Mouse (Mus musculus): Measurements from ENCODE around the gene Atp11c.

Gene Atp11c

GRCm38 (mm10) chrX:60592598-60592997, at the start of gene Atp11c:
Gene Atp11c (minus strand): TSS chrX:60592698.
- DNase-seq, result no peak

DNA sequence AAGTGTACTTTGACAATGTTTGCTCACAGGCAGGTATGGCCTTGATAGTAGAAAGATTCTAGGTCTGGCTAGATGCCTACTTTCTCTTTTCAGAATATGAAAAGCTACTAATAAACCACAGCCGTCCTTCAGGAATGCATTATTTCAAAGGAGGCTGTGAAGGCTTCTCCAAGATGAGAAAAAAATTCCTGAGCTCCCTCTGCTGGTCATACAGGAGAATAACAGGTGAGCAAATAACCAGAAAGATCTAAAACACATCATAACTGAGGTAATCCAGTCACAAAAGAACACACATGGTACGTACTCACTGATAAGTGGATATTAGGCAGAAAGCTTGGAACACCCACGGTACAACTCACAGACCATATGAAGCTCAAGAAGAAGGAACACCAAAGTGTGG, 16.7 kb upstream of the Atp11c start:
- DNase-seq, result no peak

GRCm38 (mm10) chrX:60570539-60570938, 22.0 kb downstream of the Atp11c start:
- no peak for DNase-seq

GRCm38 (mm10) chrX:60569047-60569446, 23.5 kb downstream of the Atp11c start:
- no peak for DNase-seq

DNA sequence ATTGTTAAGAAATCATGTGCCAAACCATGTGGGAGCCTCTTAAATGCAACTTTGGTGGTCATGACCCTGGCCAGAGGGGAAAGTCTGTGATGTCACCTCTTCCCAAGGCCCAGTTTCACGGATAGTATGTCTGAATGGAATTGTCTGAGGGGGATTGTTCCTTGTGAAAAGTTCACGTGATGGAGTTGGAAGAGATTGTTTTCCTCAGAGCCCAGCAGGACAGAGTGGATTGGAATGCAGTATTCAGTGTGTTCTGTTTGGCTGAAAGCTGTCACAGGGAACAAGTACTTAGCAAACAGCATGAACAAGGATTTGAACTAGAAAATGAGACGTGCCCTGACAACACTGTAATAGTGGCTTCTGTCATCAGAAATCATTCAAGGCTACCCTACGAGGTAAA, 37.3 kb downstream of the Atp11c start:
- no peak for DNase-seq

- DNase-seq, result peak; percentile 20
Observed at GRCm38 (mm10) chrX:60547444-60548304, 44.8 kb downstream of the Atp11c start.

- DNase-seq, result no peak
Observed at GRCm38 (mm10) chrX:60547098-60547443, 45.4 kb downstream of the Atp11c start.

DNA sequence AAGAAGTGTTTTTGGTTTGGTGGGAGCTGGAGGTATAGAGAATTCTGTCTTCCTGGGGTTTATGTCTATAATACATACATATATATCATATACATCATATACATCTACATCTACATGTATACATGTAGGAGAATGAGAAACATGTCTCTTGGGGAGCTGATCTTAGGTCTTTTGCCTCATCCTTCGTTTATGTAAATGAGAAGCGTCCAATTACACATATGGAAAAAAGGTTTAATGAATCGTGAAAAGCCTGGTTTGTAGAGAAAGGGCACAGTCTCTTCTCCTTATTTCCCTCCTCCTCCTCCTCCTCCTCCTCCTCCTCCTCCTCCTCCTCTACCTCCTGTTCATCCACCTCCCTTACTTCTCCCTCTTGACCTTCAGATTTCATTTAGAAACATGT, 46.6 kb downstream of the Atp11c start:
- DNase-seq, result no peak

- DNase-seq, result no peak
Observed at GRCm38 (mm10) chrX:60545444-60545843, 47.1 kb downstream of the Atp11c start.

DNA sequence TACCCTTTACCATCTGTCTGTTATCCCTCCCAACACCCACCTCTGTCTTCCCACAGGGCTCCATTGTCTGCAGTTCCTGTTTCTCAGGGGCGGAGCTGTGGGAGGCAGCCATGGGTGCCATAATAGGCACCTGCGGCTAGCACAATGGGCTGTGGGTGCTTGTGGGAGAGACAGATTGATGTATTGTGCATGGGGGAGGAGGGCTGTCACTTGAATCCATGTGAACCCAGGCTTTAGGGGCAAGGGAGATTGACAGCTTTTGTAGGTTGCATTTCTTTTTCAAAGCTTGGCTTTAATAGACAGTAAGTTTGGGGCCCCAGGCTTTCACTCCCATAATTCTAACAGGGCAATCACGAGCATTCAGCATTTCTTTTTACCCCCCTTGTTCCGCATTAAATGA, 48.4 kb downstream of the Atp11c start:
- DNase-seq, result no peak

DNA sequence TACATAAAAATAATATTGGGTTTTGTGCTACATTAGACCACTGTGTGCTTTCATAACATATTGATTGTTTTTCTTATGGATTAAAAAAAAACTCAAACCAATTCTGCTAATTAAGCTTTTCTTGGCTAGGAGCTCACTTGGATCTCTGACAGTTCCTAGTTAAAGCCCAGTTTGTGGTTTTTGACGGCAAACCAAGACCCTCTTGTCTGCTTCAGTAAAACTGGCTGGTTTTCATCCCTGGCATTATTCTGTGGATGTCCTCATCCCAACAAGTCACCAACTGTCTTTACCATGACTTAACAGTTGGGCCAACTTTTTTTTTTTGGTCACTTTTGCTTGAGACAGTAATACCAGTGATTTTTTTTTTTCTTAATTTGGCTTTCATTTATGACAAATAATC, 49.6 kb downstream of the Atp11c start:
- DNase-seq, result no peak

GRCm38 (mm10) chrX:60539149-60539548, 53.3 kb downstream of the Atp11c start, which contains the start of gene Gm7073:
Gene Gm7073 (minus strand): TSS chrX:60539249.
- DNase-seq, result no peak

- peak; percentile 5 for DNase-seq
Observed at GRCm38 (mm10) chrX:60503995-60504394, 88.5 kb downstream of the Atp11c start.

GRCm38 (mm10) chrX:60497750-60498149, 94.7 kb downstream of the Atp11c start:
- no peak for DNase-seq

GRCm38 (mm10) chrX:60495308-60495707, 97.2 kb downstream of the Atp11c start:
- DNase-seq, result no peak

DNA sequence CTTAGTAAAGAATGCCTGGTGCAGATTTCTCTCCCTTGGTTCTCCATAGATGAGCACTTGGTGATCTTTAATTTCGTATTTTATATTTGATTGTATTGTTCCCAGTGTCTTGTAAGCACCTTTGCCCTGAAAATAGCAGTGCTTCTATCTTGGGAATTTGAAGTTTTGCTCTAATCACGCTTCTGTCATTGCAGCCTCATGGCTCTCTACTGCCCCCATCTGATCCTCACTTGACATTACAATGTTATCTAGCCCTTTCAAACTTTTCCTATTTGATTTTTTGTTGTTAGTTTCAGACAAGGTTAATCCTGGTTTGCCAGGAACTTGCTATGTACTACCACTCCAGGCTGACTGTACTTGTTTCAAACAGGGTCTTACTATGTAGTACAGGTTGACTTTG, 128.7 kb downstream of the Atp11c start:
- no peak for DNase-seq

- no peak for DNase-seq
Observed at GRCm38 (mm10) chrX:60414563-60415111, 177.9 kb downstream of the Atp11c start.

- DNase-seq, result no peak
Observed at GRCm38 (mm10) chrX:60405681-60406080, 186.8 kb downstream of the Atp11c start.

DNA sequence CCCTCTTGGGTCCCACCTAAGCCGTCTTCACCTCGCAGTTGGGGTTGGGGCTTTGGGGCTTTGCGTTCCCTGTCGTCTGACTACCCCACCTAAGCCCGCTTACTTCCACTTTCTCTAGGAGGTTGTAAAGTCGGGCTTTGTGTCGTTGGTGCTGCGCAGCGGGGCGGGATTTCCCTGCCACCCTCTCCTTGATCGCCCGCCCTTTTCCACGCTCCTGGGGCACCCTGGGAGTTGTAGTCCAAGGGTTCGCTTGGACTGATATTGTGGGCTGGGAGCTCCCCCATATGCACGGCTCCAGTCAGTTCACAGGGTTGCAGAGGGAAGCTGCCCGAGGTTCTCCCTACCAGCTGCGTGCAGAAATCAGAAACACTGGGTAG, 187.8 kb downstream of the Atp11c start:
- peak; percentile 86 for DNase-seq

GRCm38 (mm10) chrX:60403764-60404667, 188.5 kb downstream of the Atp11c start:
- DNase-seq, result peak; percentile 76

DNA sequence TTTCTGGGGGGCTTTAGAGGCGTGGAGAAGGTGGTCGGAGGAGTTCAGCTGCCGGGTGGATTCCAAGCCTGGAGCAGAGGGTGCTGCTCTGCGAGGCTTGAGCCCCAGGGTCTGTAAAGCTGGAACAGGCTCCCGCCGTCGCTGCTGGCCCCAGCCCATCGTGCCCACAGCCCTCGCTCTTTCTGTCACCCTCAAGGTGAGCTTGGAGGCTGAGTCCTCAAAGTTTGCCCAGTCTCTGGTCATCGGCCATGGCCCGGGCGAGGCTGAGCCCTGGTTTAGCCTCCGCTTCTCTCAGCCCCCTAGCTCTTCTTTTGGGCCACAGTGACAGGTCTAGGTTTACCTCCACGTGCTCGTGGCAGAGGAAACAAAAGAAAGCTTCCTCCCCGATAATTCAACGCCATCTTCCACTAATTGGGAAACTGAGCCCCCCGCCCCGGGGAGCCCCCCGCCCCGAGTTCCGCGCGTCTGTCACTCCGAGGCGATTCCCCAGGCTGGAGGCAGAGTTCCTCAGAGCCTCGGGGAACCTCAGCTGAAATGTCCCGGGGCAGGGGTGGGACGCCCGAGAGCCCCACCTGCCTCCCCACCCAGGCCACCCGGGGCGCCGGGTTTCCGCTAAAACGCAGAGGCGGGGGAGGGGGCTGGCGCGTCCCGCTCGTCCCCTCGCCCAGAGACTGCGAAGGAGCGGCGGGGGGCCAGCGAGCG, 189.3 kb downstream of the Atp11c start:
- DNase-seq, result peak; percentile 75

DNA sequence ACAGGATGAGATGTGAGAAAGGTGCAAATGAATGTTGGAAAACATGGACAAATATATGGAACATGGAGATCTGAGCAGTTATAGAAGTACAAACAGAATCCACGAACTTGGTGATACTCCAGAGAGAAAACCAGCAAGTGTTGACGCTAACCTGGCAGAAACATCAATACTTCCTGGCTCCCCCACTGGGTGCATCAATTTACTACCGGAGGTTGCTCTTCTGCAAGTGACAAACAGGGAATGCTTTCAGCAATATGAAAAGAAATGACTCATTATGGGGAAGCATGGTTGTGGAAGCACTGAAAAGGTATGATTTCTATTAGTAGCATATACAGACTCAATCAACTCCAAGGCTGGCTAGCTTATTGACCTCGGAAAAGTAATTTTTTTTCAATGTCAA, 198.2 kb downstream of the Atp11c start:
- DNase-seq, result no peak

GRCm38 (mm10) chrX:60386852-60387251, 205.6 kb downstream of the Atp11c start:
- DNase-seq, result no peak

All from thymus, postnatal 4 days (tissue).